Mouse (Mus musculus): ENCODE measurements around the gene Atp1b1. TPM values are rescaled to one million over a fixed set of nuclear protein-coding genes. Genes with fewer than 3 reads are reported as not detected.

The Atp1b1 gene
- polyA plus RNA-seq, 1 experiment from 2014 or later, result 227 TPM

GRCm38 (mm10) chr1:164458621-164459051 lies 481 bp upstream of the Atp1b1 start:
- WGBS, result 2% methylated on average over 22 of the region's 22 CpGs
- Histone ChIP-seq H3K27ac (ENCODE audit: low read depth, low read length) (peak overlapping the region; percentile 93), H3K4me3 (ENCODE audit: low read depth, low read length) (peak overlapping the region; percentile 85)

GRCm38 (mm10) chr1:164457531-164458244 lies 467 bp downstream of the Atp1b1 start:
- H3K27me3 ChIP-seq (replicated peaks; ENCODE audit: control insufficient read depth, insufficient read depth, low read length), result no peaks in the 10 kb centered on the region
- H3K4me3 ChIP-seq (ENCODE audit: low read depth, low read length), result peak overlapping the region; percentile 85
- H3K27ac ChIP-seq (ENCODE audit: low read depth, low read length), result peak overlapping the region; percentile 93
- under 1% methylated on average over 72 of the region's 76 CpGs for WGBS
- H3K9ac ChIP-seq (ENCODE audit: low read depth, low read length), result peak overlapping the region; percentile 96
- TF ChIP-seq CTCF (IDR thresholded peaks at IDR 0.05; ENCODE audit: low read depth), result no peak
- H3K36me3 ChIP-seq (ENCODE audit: control insufficient read depth, insufficient read depth), result peaks cover 15% of the 10 kb centered on the region
- H3K4me2 ChIP-seq (replicated peaks; ENCODE audit: low read depth), result peak overlapping the region; percentile 72
- H3K9me3 ChIP-seq (ENCODE audit: control insufficient read depth), result no peaks in the 10 kb centered on the region
- ATAC-seq, result peak; percentile 11
- peaks cover 11% of the 10 kb centered on the region for H3K4me1 ChIP-seq (replicated peaks; ENCODE audit: control insufficient read depth, insufficient read depth, low read length)

More at GRCm38 (mm10) chr1:164458621-164459051, 481 bp upstream of the Atp1b1 start:
- peak overlapping the region; percentile 96 for H3K9ac ChIP-seq (ENCODE audit: low read depth, low read length)
- peak; percentile 78 for ATAC-seq
- no peaks in the 10 kb centered on the region for H3K27me3 ChIP-seq (replicated peaks; ENCODE audit: control insufficient read depth, insufficient read depth, low read length)
- peak overlapping the region; percentile 72 for H3K4me2 ChIP-seq (replicated peaks; ENCODE audit: low read depth)
- H3K36me3 ChIP-seq (ENCODE audit: control insufficient read depth, insufficient read depth), result 0 out of 2 replicates have a peak, but pooled peaks cover 6% of the 10 kb centered on the region
- H3K9me3 ChIP-seq (ENCODE audit: control insufficient read depth), result no peaks in the 10 kb centered on the region
- no peak; the same call in 1 of the 2 replicates for TF ChIP-seq CTCF (IDR thresholded peaks at IDR 0.05; ENCODE audit: low read depth)
- peaks cover 11% of the 10 kb centered on the region for H3K4me1 ChIP-seq (replicated peaks; ENCODE audit: control insufficient read depth, insufficient read depth, low read length)

DNA sequence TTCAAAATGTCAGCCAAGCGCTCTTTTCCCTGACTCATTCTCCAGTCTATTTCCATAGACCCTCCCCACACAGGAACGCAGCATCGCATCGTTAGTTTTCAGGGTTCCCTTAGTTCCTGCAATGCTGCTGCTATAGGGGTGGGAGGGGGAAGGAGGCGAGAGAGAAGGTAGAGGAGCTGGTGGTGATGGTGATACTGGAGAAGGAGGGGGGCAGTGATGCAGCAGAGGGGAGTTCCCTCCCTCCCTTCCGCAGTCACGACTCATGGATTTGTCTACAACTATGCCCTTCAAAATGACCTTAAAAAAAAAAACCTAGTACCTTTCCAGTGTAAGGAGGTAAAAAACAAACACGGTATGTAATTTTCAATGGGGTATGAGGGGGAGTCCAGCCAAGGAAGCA lies 1.4 kb downstream of the Atp1b1 start:
- Histone ChIP-seq H3K27ac (ENCODE audit: low read depth, low read length) (peak overlapping the region; percentile 93), H3K9me3 (ENCODE audit: control insufficient read depth) (no peaks in the 10 kb centered on the region), H3K36me3 (ENCODE audit: control insufficient read depth, insufficient read depth) (peaks cover 24% of the 10 kb centered on the region), H3K9ac (ENCODE audit: low read depth, low read length) (peak overlapping the region; percentile 96), H3K4me2 (replicated peaks; ENCODE audit: low read depth) (peak overlapping the region; percentile 72), H3K27me3 (replicated peaks; ENCODE audit: control insufficient read depth, insufficient read depth, low read length) (no peaks in the 10 kb centered on the region), H3K4me3 (ENCODE audit: low read depth, low read length) (peak overlapping the region; percentile 85), H3K4me1 (replicated peaks; ENCODE audit: control insufficient read depth, insufficient read depth, low read length) (peaks cover 9% of the 10 kb centered on the region)
- no peak for TF ChIP-seq CTCF (IDR thresholded peaks at IDR 0.05; ENCODE audit: low read depth)
- WGBS, result 4% methylated on average over 8 of the region's 8 CpGs
- no peak for ATAC-seq

DNA sequence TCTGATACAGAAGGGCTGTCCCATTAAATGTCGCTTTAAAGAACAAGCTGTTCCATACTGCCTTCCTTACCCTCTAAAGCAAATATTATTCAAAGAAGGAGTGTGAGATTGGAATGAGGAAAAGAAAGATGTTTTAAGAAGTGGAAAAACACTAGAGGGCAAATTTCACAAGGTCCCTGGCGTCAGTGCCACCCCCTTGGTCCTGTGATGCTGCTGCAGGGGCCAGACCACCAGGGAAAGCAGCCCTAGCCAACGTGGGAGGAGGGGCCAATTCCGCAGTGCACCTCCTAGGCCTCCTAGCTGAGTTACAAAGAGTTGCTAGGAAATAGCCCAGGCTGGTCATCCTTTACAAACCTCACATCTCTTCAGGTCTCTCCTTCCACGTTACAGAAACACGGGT lies 2.1 kb downstream of the Atp1b1 start:
- Histone ChIP-seq H3K4me3 (ENCODE audit: low read depth, low read length) (peak overlapping the region; percentile 85), H3K27ac (ENCODE audit: low read depth, low read length) (peak overlapping the region; percentile 93), H3K9ac (ENCODE audit: low read depth, low read length) (peak overlapping the region; percentile 96), H3K27me3 (replicated peaks; ENCODE audit: control insufficient read depth, insufficient read depth, low read length) (no peaks in the 10 kb centered on the region), H3K9me3 (ENCODE audit: control insufficient read depth) (no peaks in the 10 kb centered on the region), H3K4me1 (replicated peaks; ENCODE audit: control insufficient read depth, insufficient read depth, low read length) (peaks cover 9% of the 10 kb centered on the region; the same call in 1 of the 2 replicates), H3K36me3 (ENCODE audit: control insufficient read depth, insufficient read depth) (peaks cover 31% of the 10 kb centered on the region), H3K4me2 (replicated peaks; ENCODE audit: low read depth) (peak overlapping the region; percentile 72)
- ATAC-seq, result no peak
- no peak for TF ChIP-seq CTCF (IDR thresholded peaks at IDR 0.05; ENCODE audit: low read depth)
- 12% methylated on average over 6 of the region's 6 CpGs for WGBS

DNA sequence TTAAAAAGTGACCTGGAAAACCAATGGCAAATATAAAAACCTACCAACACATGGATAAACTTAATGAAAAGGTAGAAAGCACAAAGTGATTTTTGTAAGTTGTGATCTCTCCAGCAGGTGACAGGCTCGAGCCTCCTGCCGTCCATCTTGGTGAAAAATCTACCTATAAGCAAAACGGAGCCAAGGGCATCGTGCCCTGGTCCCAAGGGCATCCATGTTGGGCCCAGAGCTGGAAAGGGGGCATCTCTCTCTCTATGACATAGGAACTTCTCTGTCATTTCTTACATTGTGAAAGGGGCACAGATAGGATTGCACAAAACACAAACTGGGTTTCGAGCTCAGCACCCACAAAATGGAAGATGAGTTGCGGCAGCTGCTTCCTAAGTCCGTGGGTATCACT lies 2.5 kb downstream of the Atp1b1 start:
- no peak for ATAC-seq
- H3K27me3 ChIP-seq (replicated peaks; ENCODE audit: control insufficient read depth, insufficient read depth, low read length), result no peaks in the 10 kb centered on the region
- H3K4me3 ChIP-seq (ENCODE audit: low read depth, low read length), result peak overlapping the region; percentile 85
- WGBS, result 32% methylated on average over 7 of the region's 7 CpGs
- no peaks in the 10 kb centered on the region for H3K9me3 ChIP-seq (ENCODE audit: control insufficient read depth)
- peak overlapping the region; percentile 72 for H3K4me2 ChIP-seq (replicated peaks; ENCODE audit: low read depth)
- peaks cover 12% of the 10 kb centered on the region; the same call in 1 of the 2 replicates for H3K4me1 ChIP-seq (replicated peaks; ENCODE audit: control insufficient read depth, insufficient read depth, low read length)
- peak; percentile 78 for TF ChIP-seq CTCF (IDR thresholded peaks at IDR 0.05; ENCODE audit: low read depth)
- peaks cover 35% of the 10 kb centered on the region for H3K36me3 ChIP-seq (ENCODE audit: control insufficient read depth, insufficient read depth)
- H3K9ac ChIP-seq (ENCODE audit: low read depth, low read length), result peak overlapping the region; percentile 96
- peak overlapping the region; percentile 93 for H3K27ac ChIP-seq (ENCODE audit: low read depth, low read length)

- 11% methylated on average over 14 of the region's 14 CpGs for WGBS
- H3K4me1 ChIP-seq (replicated peaks; ENCODE audit: control insufficient read depth, insufficient read depth, low read length), result peaks cover 12% of the 10 kb centered on the region; the same call in 1 of the 2 replicates
- peak overlapping the region; percentile 68 for H3K27ac ChIP-seq (ENCODE audit: low read depth, low read length)
- peak overlapping the region; percentile 56 for H3K9ac ChIP-seq (ENCODE audit: low read depth, low read length)
- H3K4me3 ChIP-seq (ENCODE audit: low read depth, low read length), result peak overlapping the region; percentile 85
- no peaks in the 10 kb centered on the region for H3K27me3 ChIP-seq (replicated peaks; ENCODE audit: control insufficient read depth, insufficient read depth, low read length)
- H3K36me3 ChIP-seq (ENCODE audit: control insufficient read depth, insufficient read depth), result peaks cover 41% of the 10 kb centered on the region
- no peak for ATAC-seq
- H3K4me2 ChIP-seq (replicated peaks; ENCODE audit: low read depth), result peak overlapping the region; percentile 72
- no peak for TF ChIP-seq CTCF (IDR thresholded peaks at IDR 0.05; ENCODE audit: low read depth)
- no peaks in the 10 kb centered on the region for H3K9me3 ChIP-seq (ENCODE audit: control insufficient read depth)
These were observed 3.3 kb downstream of the Atp1b1 start for GRCm38 (mm10) chr1:164454747-164455400.
